Mouse (Mus musculus): ENCODE measurements around the gene Ccdc170. TPM values are rescaled to one million over a fixed set of nuclear protein-coding genes. Genes with fewer than 3 reads are reported as not detected.

Gene Ccdc170
- polyA plus RNA-seq, 1 experiment from 2014 or later = not detected

GRCm38 (mm10) chr10:4522116-4522515, 39.8 kb downstream of the Ccdc170 start:
- Histone ChIP-seq H3K9me3 (replicated peaks) (no peaks in the 10 kb centered on the region; the same call in 1 of the 2 replicates), H3K36me3 (no peaks in the 10 kb centered on the region), H3K4me2 (no peak overlapping the region), H3K4me3 (replicated peaks) (no peak overlapping the region), H3K27ac (no peak overlapping the region), H3K4me1 (replicated peaks) (no peaks in the 10 kb centered on the region), H3K9ac (no peak overlapping the region), H3K27me3 (no peaks in the 10 kb centered on the region)
- no peak for ATAC-seq (ENCODE audit: low read depth)
- 77% methylated on average over 3 of the region's 3 CpGs for WGBS (ENCODE audit: insufficient replicate concordance)
- DNase-seq = no peak

GRCm38 (mm10) chr10:4523078-4523477, 40.8 kb downstream of the Ccdc170 start:
- Histone ChIP-seq H3K4me1 (replicated peaks) (no peaks in the 10 kb centered on the region), H3K27ac (no peak overlapping the region), H3K36me3 (no peaks in the 10 kb centered on the region), H3K9me3 (replicated peaks) (no peaks in the 10 kb centered on the region; the same call in 1 of the 2 replicates), H3K9ac (no peak overlapping the region), H3K27me3 (no peaks in the 10 kb centered on the region), H3K4me2 (no peak overlapping the region), H3K4me3 (replicated peaks) (no peak overlapping the region)
- ATAC-seq (ENCODE audit: low read depth) = no peak
- WGBS (ENCODE audit: insufficient replicate concordance) = 46% methylated on average over 4 of the region's 4 CpGs
- no peak for DNase-seq

GRCm38 (mm10) chr10:4528043-4528442, 45.7 kb downstream of the Ccdc170 start:
- no peaks in the 10 kb centered on the region for H3K27me3 ChIP-seq
- no peak overlapping the region for H3K27ac ChIP-seq
- ATAC-seq (ENCODE audit: low read depth) = no peak
- no peaks in the 10 kb centered on the region for H3K9me3 ChIP-seq (replicated peaks)
- 58% methylated on average over 7 of the region's 7 CpGs for WGBS (ENCODE audit: insufficient replicate concordance)
- H3K36me3 ChIP-seq = no peaks in the 10 kb centered on the region
- no peak overlapping the region for H3K9ac ChIP-seq
- H3K4me3 ChIP-seq (replicated peaks) = no peak overlapping the region
- no peaks in the 10 kb centered on the region for H3K4me1 ChIP-seq (replicated peaks)
- DNase-seq = no peak
- H3K4me2 ChIP-seq = no peak overlapping the region

GRCm38 (mm10) chr10:4530638-4531235, 48.4 kb downstream of the Ccdc170 start:
- 68% methylated on average over 9 of the region's 9 CpGs for WGBS (ENCODE audit: insufficient replicate concordance)
- Histone ChIP-seq H3K27ac (no peak overlapping the region), H3K9ac (no peak overlapping the region), H3K4me1 (replicated peaks) (no peaks in the 10 kb centered on the region), H3K4me2 (no peak overlapping the region), H3K27me3 (no peaks in the 10 kb centered on the region), H3K9me3 (replicated peaks) (no peaks in the 10 kb centered on the region), H3K36me3 (no peaks in the 10 kb centered on the region), H3K4me3 (replicated peaks) (no peak overlapping the region)
- ATAC-seq (ENCODE audit: low read depth) (no peak), DNase-seq (no peak)

GRCm38 (mm10) chr10:4531933-4532332, 49.6 kb downstream of the Ccdc170 start:
- H3K36me3 ChIP-seq = no peaks in the 10 kb centered on the region
- no peak overlapping the region for H3K9ac ChIP-seq
- H3K4me2 ChIP-seq = no peak overlapping the region
- H3K9me3 ChIP-seq (replicated peaks) = no peaks in the 10 kb centered on the region
- no peaks in the 10 kb centered on the region for H3K27me3 ChIP-seq
- ATAC-seq (ENCODE audit: low read depth) (no peak), DNase-seq (no peak)
- no peak overlapping the region for H3K27ac ChIP-seq
- H3K4me3 ChIP-seq (replicated peaks) = no peak overlapping the region
- 46% methylated on average over 6 of the region's 6 CpGs for WGBS (ENCODE audit: insufficient replicate concordance)
- H3K4me1 ChIP-seq (replicated peaks) = no peaks in the 10 kb centered on the region

GRCm38 (mm10) chr10:4532731-4533130, 50.4 kb downstream of the Ccdc170 start:
- Histone ChIP-seq H3K4me2 (no peak overlapping the region), H3K27ac (no peak overlapping the region), H3K27me3 (no peaks in the 10 kb centered on the region), H3K9ac (no peak overlapping the region), H3K9me3 (replicated peaks) (no peaks in the 10 kb centered on the region), H3K4me3 (replicated peaks) (no peak overlapping the region), H3K36me3 (no peaks in the 10 kb centered on the region), H3K4me1 (replicated peaks) (no peaks in the 10 kb centered on the region)
- DNase-seq (no peak), ATAC-seq (ENCODE audit: low read depth) (no peak)
- 48% methylated on average over 6 of the region's 6 CpGs for WGBS (ENCODE audit: insufficient replicate concordance)

GRCm38 (mm10) chr10:4533873-4534272, 51.6 kb downstream of the Ccdc170 start:
- DNase-seq = no peak

GRCm38 (mm10) chr10:4545550-4545949, 63.2 kb downstream of the Ccdc170 start:
- no peak overlapping the region for H3K4me3 ChIP-seq (replicated peaks)
- DNase-seq (no peak), ATAC-seq (ENCODE audit: low read depth) (no peak)
- no peaks in the 10 kb centered on the region for H3K36me3 ChIP-seq
- H3K27ac ChIP-seq = no peak overlapping the region
- no peaks in the 10 kb centered on the region for H3K4me1 ChIP-seq (replicated peaks)
- H3K9me3 ChIP-seq (replicated peaks) = peaks cover 4% of the 10 kb centered on the region; the same call in 1 of the 2 replicates
- H3K27me3 ChIP-seq = no peaks in the 10 kb centered on the region
- H3K9ac ChIP-seq = no peak overlapping the region
- WGBS (ENCODE audit: insufficient replicate concordance) = 66% methylated on average over 2 of the region's 2 CpGs
- H3K4me2 ChIP-seq = no peak overlapping the region

More at GRCm38 (mm10) chr10:4533873-4534272, 51.6 kb downstream of the Ccdc170 start:
- no peak overlapping the region for H3K4me2 ChIP-seq
- ATAC-seq (ENCODE audit: low read depth) = no peak
- no peaks in the 10 kb centered on the region for H3K4me1 ChIP-seq (replicated peaks)
- WGBS (ENCODE audit: insufficient replicate concordance) = 64% methylated on average over 11 of the region's 11 CpGs
- no peaks in the 10 kb centered on the region for H3K36me3 ChIP-seq
- H3K4me3 ChIP-seq (replicated peaks) = no peak overlapping the region
- H3K9ac ChIP-seq = no peak overlapping the region
- H3K27ac ChIP-seq = no peak overlapping the region
- no peaks in the 10 kb centered on the region for H3K9me3 ChIP-seq (replicated peaks)
- H3K27me3 ChIP-seq = no peaks in the 10 kb centered on the region

- WGBS (ENCODE audit: insufficient replicate concordance) = 62% methylated on average over 9 of the region's 9 CpGs
- Histone ChIP-seq H3K27ac (no peak overlapping the region), H3K4me2 (no peak overlapping the region), H3K27me3 (no peaks in the 10 kb centered on the region), H3K9ac (no peak overlapping the region), H3K36me3 (no peaks in the 10 kb centered on the region), H3K4me3 (replicated peaks) (no peak overlapping the region), H3K4me1 (replicated peaks) (no peaks in the 10 kb centered on the region), H3K9me3 (replicated peaks) (no peaks in the 10 kb centered on the region)
- no peak for DNase-seq
- ATAC-seq (ENCODE audit: low read depth) = no peak
Measured at GRCm38 (mm10) chr10:4553442-4554119, 71.3 kb downstream of the Ccdc170 start.

GRCm38 (mm10) chr10:4556842-4557377, 74.6 kb downstream of the Ccdc170 start:
- no peaks in the 10 kb centered on the region for H3K27me3 ChIP-seq
- no peaks in the 10 kb centered on the region for H3K4me1 ChIP-seq (replicated peaks)
- no peaks in the 10 kb centered on the region for H3K9me3 ChIP-seq (replicated peaks)
- no peak overlapping the region for H3K4me3 ChIP-seq (replicated peaks)
- H3K36me3 ChIP-seq = no peaks in the 10 kb centered on the region
- no peak for ATAC-seq (ENCODE audit: low read depth)
- H3K27ac ChIP-seq = no peak overlapping the region
- H3K9ac ChIP-seq = no peak overlapping the region
- 63% methylated on average over 3 of the region's 3 CpGs for WGBS (ENCODE audit: insufficient replicate concordance)
- no peak for DNase-seq
- H3K4me2 ChIP-seq = no peak overlapping the region

- DNase-seq (no peak), ATAC-seq (ENCODE audit: low read depth) (no peak)
- Histone ChIP-seq H3K4me2 (no peak overlapping the region), H3K27me3 (no peaks in the 10 kb centered on the region), H3K4me3 (replicated peaks) (no peak overlapping the region), H3K27ac (no peak overlapping the region), H3K9ac (no peak overlapping the region), H3K36me3 (no peaks in the 10 kb centered on the region), H3K9me3 (replicated peaks) (no peaks in the 10 kb centered on the region), H3K4me1 (replicated peaks) (no peaks in the 10 kb centered on the region)
- 36% methylated on average over 4 of the region's 4 CpGs for WGBS (ENCODE audit: insufficient replicate concordance)
Measured at GRCm38 (mm10) chr10:4559132-4559531, 76.8 kb downstream of the Ccdc170 start.

- no peaks in the 10 kb centered on the region for H3K27me3 ChIP-seq
- H3K4me3 ChIP-seq (replicated peaks) = no peak overlapping the region
- ATAC-seq (ENCODE audit: low read depth) (no peak), DNase-seq (no peak)
- H3K4me1 ChIP-seq (replicated peaks) = no peaks in the 10 kb centered on the region
- H3K9ac ChIP-seq = no peak overlapping the region
- H3K9me3 ChIP-seq (replicated peaks) = no peaks in the 10 kb centered on the region
- H3K4me2 ChIP-seq = no peak overlapping the region
- WGBS (ENCODE audit: insufficient replicate concordance) = 33% methylated on average over 1 of the region's 1 CpGs
- no peaks in the 10 kb centered on the region for H3K36me3 ChIP-seq
- H3K27ac ChIP-seq = no peak overlapping the region
Measured at GRCm38 (mm10) chr10:4565148-4565547, 82.8 kb downstream of the Ccdc170 start.

Data from liver, embryonic 13.5 days (tissue).